Comparison of ENCODE assay signal across 8 mouse cellular contexts in the genomic region with DNA sequence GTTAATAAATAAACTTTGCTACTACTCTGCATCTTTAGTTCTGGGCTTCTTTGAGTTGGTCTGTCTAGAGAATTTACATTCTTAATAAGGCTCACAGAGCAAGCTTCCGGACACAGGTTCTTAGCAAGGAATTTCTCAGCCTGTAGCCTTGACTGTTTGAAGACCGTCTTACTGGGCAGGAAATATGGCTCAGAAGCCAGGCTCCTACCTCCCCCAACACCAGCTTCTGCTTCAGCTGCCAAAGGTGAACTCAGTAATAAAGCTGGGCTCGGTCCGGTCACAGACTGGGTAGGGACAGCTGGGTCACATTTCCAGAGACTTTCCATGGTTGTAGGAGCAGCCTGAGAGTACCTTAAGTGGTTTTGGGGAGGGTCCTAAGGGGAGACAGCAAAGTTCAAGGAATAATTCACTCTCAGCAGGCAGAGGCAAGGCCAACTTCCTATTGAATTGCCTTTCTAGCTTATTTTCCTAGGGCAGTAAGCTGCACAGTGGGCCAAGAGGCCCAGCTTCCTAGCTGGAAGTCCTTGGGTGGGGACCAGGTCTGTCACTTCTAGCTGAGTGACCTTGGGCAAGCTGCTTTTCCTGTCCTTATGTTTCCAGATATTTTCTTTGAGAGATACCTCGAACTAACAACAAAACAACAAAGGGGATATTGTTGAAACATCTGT. TPM values are rescaled to one million over a fixed set of nuclear protein-coding genes. Genes with fewer than 3 reads are reported as not detected.
DNase-seq lines count a peak whose midpoint lies in the region; ATAC-seq and TF ChIP-seq lines count a peak whose summit lies in the region.
"Had no signal": no experiment of that assay in that cellular context is flagged by ENCODE, and none has a peak within 500 bp of the region (broad histone marks: within the 10 kb centered on the region; RNA-seq: fewer than 3 reads in every experiment).

No protein-coding gene starts in this region.

- TF ChIP-seq CTCF in Patski (IDR thresholded peaks at IDR 0.05) = no peak

- intact Hi-C loops in heart, postnatal 10 days (cut with DNase I) = loop anchor here (5.0 kb wide), 1 partner anchor 99 kb away; no protein-coding TSS in a partner anchor

- H3K4me3 ChIP-seq in limb, embryonic 10.5 days = no peak overlapping the region; the same call in 1 of the 2 replicates

- peak overlapping the region; percentile 21; the same call in 1 of the 2 replicates for H3K27ac ChIP-seq in limb, embryonic 10.5 days

- no peak for DNase-seq in Patski (ENCODE audit: low read depth, low spot score)
- DNase-seq in embryo, embryonic 11 days = peak; percentile 35
- DNase-seq in heart, postnatal 10 days = peak; percentile 59 to 60
- DNase-seq in limb, embryonic 10.5 days (ENCODE audit: low spot score) = no peak
- DNase-seq in thymus, adult 18-20 months = no peak
- DNase-seq in layer of hippocampus, adult 8-10 months (ENCODE audit: low spot score in 2 of 2) = no peak
- DNase-seq: right cerebral cortex, postnatal 25 days had no signal

- peak; percentile 52 for ATAC-seq in Patski
- ATAC-seq in erythroid progenitor cell, adult 5-6 weeks (replicated peaks; ENCODE audit: low FRiP score, poor library complexity, severe bottlenecking) = no peak

- H3K4me1 ChIP-seq in limb, embryonic 10.5 days = peaks cover 41% of the 10 kb centered on the region

- in situ Hi-C loops in Patski (cut with MboI; ENCODE audit: low pct_unique_long_range_greater_than_20kb) = no loop called here

- no peaks in the 10 kb centered on the region for H3K36me3 ChIP-seq in limb, embryonic 10.5 days

- no peaks in the 10 kb centered on the region for H3K27me3 ChIP-seq in Patski
- peaks cover 42% of the 10 kb centered on the region for H3K27me3 ChIP-seq in limb, embryonic 10.5 days (ENCODE audit: low read depth, poor library complexity, severe bottlenecking)

- POLR2A ChIA-PET in Patski (lab: Charles Lee) = interaction anchor here (0.7 kb wide), 1 partner anchor 139 kb away, joined by 3 read pairs; no protein-coding TSS in a partner anchor

- WGBS in limb, embryonic 10.5 days = 26% methylated on average over 5 of the region's 5 CpGs

- H3K9me3 ChIP-seq in limb, embryonic 10.5 days (replicated peaks) = no peaks in the 10 kb centered on the region

- CTCF ChIA-PET in Patski (lab: Charles Lee) = no interaction called here

RNA-seq across cellular contexts. Expression of a gene that starts 3.0 kb away (rescaled TPM):
- 41.1 TPM for polyA plus RNA-seq in Patski (2021)
- 100 to 1,000 TPM; 149 to 150 TPM for total RNA-seq in heart, postnatal 10 days (2021)
- 21.8 and 28.9 TPM in 2 replicates for polyA plus RNA-seq in limb, embryonic 10.5 days (2016; fragmentation: Nextera tagmentation; extraction: Ambion mirVana)
- not detected in 2 replicates for total RNA-seq in erythroid progenitor cell, adult 5-6 weeks (2015; ENCODE audit: low replicate concordance)
- 0.39 TPM in 1 of 2 replicates, not detected in the other for total RNA-seq in erythroid progenitor cell, adult 5-6 weeks (2017; ENCODE audit: low replicate concordance)
- total RNA-seq in layer of hippocampus, adult 8-10 months (2022) = 100 to 1,000 TPM; 112 to 133 (median 124) TPM

Comparison
In these comparisons a context has a peak if more than half of its experiments do, and no peak if none do; other contexts are left out.
1. DNase-seq: peak in embryo, embryonic 11 days (single experiment) and heart, postnatal 10 days (2 of 2); none in Patski (single experiment), limb, embryonic 10.5 days (single experiment), thymus, adult 18-20 months (0 of 2) and layer of hippocampus, adult 8-10 months (0 of 2).
2. RNA of a gene that starts 3.0 kb away (total RNA-seq): 149 to 150 TPM in heart, postnatal 10 days and 112 to 133 TPM in layer of hippocampus, adult 8-10 months; 0.39 TPM in erythroid progenitor cell, adult 5-6 weeks; every median in the first group is over 10 times any median in the second.